Mouse (Mus musculus) MEL (cell line): ENCODE results near the gene Ndufaf2. TPM values are rescaled to one million over a fixed set of nuclear protein-coding genes. Genes with fewer than 3 reads are reported as not detected.

ENCODE experiments used
- DNase-seq: peaks from one replicate; pipeline ENCODE4 v3.0.0; 2011; ENCODE audit warnings: low read depth, low spot score
- H3K27ac ChIP-seq: 2 replicates; pipeline ENCODE4 v1.5.1; 2012; ENCODE audit warnings: low read depth, mild to moderate bottlenecking, control low read depth, low read length, moderate library complexity; ENCODE audit not compliant: control insufficient read depth
- H3K27me3 ChIP-seq, 2 experiments: fragments of 150-350 bp in 1 of 2; sonication (generic) in 1 of 2; 2 replicates each; pipeline ENCODE4 v1.6.1; 2012; ENCODE audit warnings: low read length in 2 of 2, mild to moderate bottlenecking in 2 of 2, improper control_type of control experiment in 1 of 2, moderate library complexity in 1 of 2; ENCODE audit not compliant: insufficient read depth in 2 of 2, control insufficient read depth in 1 of 2
- H3K36me3 ChIP-seq, 2 experiments: 2 replicates each; pipeline ENCODE4 v1.6.1; 2012 to 2014; ENCODE audit warnings: low read length in 2 of 2, improper control_type of control experiment in 1 of 2, inconsistent platforms in 1 of 2, mild to moderate bottlenecking in 1 of 2; ENCODE audit not compliant: insufficient read depth in 2 of 2, control insufficient read depth in 1 of 2
- H3K4me1 ChIP-seq, 2 experiments: fragments of 150-350 bp in 1 of 2; sonication (generic) in 1 of 2; 2 replicates each; pipeline ENCODE4 v1.6.1; 2012; ENCODE audit warnings: low read length in 2 of 2, improper control_type of control experiment in 1 of 2, mild to moderate bottlenecking in 1 of 2; ENCODE audit not compliant: insufficient read depth in 2 of 2, control insufficient read depth in 1 of 2
- H3K4me3 ChIP-seq, 2 experiments: fragments of 150-350 bp in 1 of 2; sonication (generic) in 1 of 2; 2 replicates each; pipeline ENCODE4 v1.5.1; 2012; ENCODE audit warnings: low read depth in 2 of 2, low read length in 2 of 2, mild to moderate bottlenecking in 2 of 2, moderate library complexity in 2 of 2, control low read depth in 1 of 2, improper control_type of control experiment in 1 of 2; ENCODE audit not compliant: control insufficient read depth in 1 of 2, insufficient read depth in 1 of 2
- H3K79me2 ChIP-seq: 2 replicates; pipeline ENCODE4 v1.6.1; 2012; ENCODE audit warnings: mild to moderate bottlenecking, low read length, moderate library complexity; ENCODE audit not compliant: control insufficient read depth, poor library complexity, insufficient read depth
- H3K9ac ChIP-seq: 2 replicates; pipeline ENCODE4 v1.6.1; 2012; ENCODE audit warnings: low read depth, mild to moderate bottlenecking, control low read depth, low read length, moderate library complexity; ENCODE audit not compliant: control insufficient read depth, poor library complexity, severe bottlenecking
- H3K9me3 ChIP-seq: fragments of 150-350 bp; sonication (generic); replicated peaks from 2 replicates; pipeline ENCODE4 v1.6.1; 2012; ENCODE audit warnings: mild to moderate bottlenecking, low read length, improper control_type of control experiment, moderate library complexity; ENCODE audit not compliant: insufficient read depth
- CTCF ChIP-seq, 3 experiments: IDR thresholded peaks in 2 of 3; conservative IDR thresholded peaks in 1 of 3; 2 replicates each; pipeline ENCODE4 v1.5.1; 2011 to 2012; ENCODE audit warnings: low read length in 3 of 3, low read depth in 2 of 3, mild to moderate bottlenecking in 2 of 3, improper control_type of control experiment in 1 of 3, inconsistent platforms in 1 of 3, mixed read lengths in 1 of 3, moderate library complexity in 1 of 3; ENCODE audit not compliant: control insufficient read depth in 1 of 3, insufficient read depth in 1 of 3, poor library complexity in 1 of 3, severe bottlenecking in 1 of 3
- EP300 ChIP-seq, 2 experiments: IDR thresholded peaks; 2 replicates each; pipeline ENCODE4 v1.6.1; 2011; ENCODE audit warnings: improper control_type of control experiment in 2 of 2, low read length in 2 of 2, low read depth in 1 of 2, mild to moderate bottlenecking in 1 of 2
- GABPA ChIP-seq: IDR thresholded peaks from 2 replicates; pipeline ENCODE4 v1.6.1; 2012; ENCODE audit warnings: low read depth, mild to moderate bottlenecking, inconsistent platforms, low read length, improper control_type of control experiment, moderate library complexity
- MAFK ChIP-seq: IDR thresholded peaks from 2 replicates; pipeline ENCODE4 v1.6.1; 2011; ENCODE audit warnings: low read depth, mild to moderate bottlenecking, low read length, improper control_type of control experiment, borderline replicate concordance
- MEF2A ChIP-seq: IDR thresholded peaks from 2 replicates; pipeline ENCODE4 v1.6.1; 2014; ENCODE audit warnings: low read depth, mild to moderate bottlenecking, inconsistent platforms, low read length, improper control_type of control experiment; ENCODE audit not compliant: poor library complexity, insufficient replicate concordance, severe bottlenecking; ENCODE audit errors: extremely low read depth
- MXI1 ChIP-seq: IDR thresholded peaks from 2 replicates; pipeline ENCODE4 v1.6.1; 2011; ENCODE audit warnings: mild to moderate bottlenecking, low read depth, low read length, improper control_type of control experiment
- MYC ChIP-seq: IDR thresholded peaks from 2 replicates; pipeline ENCODE4 v1.6.1; 2011; ENCODE audit warnings: low read depth, mild to moderate bottlenecking, low read length, improper control_type of control experiment, moderate library complexity
- NELFE ChIP-seq: IDR thresholded peaks from 2 replicates; pipeline ENCODE4 v1.6.1; 2011; ENCODE audit warnings: low read depth, low read length, improper control_type of control experiment
- POLR2AphosphoS5 ChIP-seq: IDR thresholded peaks from 2 replicates; pipeline ENCODE4 v1.6.1; 2012; ENCODE audit warnings: low read depth, borderline replicate concordance, mild to moderate bottlenecking, inconsistent platforms, low read length, moderate library complexity, mixed read lengths
- RAD21 ChIP-seq: IDR thresholded peaks from 2 replicates; pipeline ENCODE4 v1.6.1; 2011; ENCODE audit warnings: mild to moderate bottlenecking, low read depth, low read length, improper control_type of control experiment
- RCOR1 ChIP-seq: IDR thresholded peaks from 2 replicates; pipeline ENCODE4 v1.6.1; 2012; ENCODE audit warnings: low read depth, mild to moderate bottlenecking, inconsistent platforms, low read length, improper control_type of control experiment
- TBP ChIP-seq: IDR thresholded peaks from 2 replicates; pipeline ENCODE4 v1.8.0; 2011; ENCODE audit warnings: low read depth, low read length, improper control_type of control experiment
- TCF12 ChIP-seq: IDR thresholded peaks from 2 replicates; pipeline ENCODE4 v1.6.1; 2014; ENCODE audit warnings: low read depth, mild to moderate bottlenecking, inconsistent platforms, low read length, improper control_type of control experiment, moderate library complexity
- USF1 ChIP-seq: IDR thresholded peaks from 2 replicates; pipeline ENCODE4 v1.6.1; 2014; ENCODE audit warnings: low read depth, mild to moderate bottlenecking, inconsistent platforms, low read length, improper control_type of control experiment, moderate library complexity
- polyA plus RNA-seq, 2 experiments: library from polyadenylated mRNA; stranded (reverse) in 1 of 2; unstranded in 1 of 2; fragments of >175 nt in 1 of 2; fragments of >200 nt in 1 of 2; gene quantifications; 2 replicates each; pipeline versions ENCODE4 v1.2.1 to v1.2.4; 2012; ENCODE audit warnings: low replicate concordance in 2 of 2, low read depth in 1 of 2; ENCODE audit not compliant: insufficient read length in 2 of 2, insufficient read depth in 1 of 2, missing spikeins in 1 of 2
- total RNA-seq: library from RNA; depleted of rRNA; stranded (reverse); fragments of 300-350 nt; gene quantifications from 2 replicates; pipeline ENCODE4 v1.2.3, GENCODE M21; 2012

The Ndufaf2 gene
- total and polyA plus RNA-seq, 3 experiments: 50.9 to 76.0 TPM; not detected in 1

- no peak for DNase-seq
- peaks cover 0 to 4% of the 10 kb centered on the region in 2 experiments; a peak in 2 of 4 replicates for H3K36me3 ChIP-seq
Measured at GRCm38 (mm10) chr13:108208090-108208489, 49.7 kb upstream of the Ndufaf2 start.

GRCm38 (mm10) chr13:108207447-108207846, 49.0 kb upstream of the Ndufaf2 start:
- Histone ChIP-seq H3K79me2 (no peaks in the 10 kb centered on the region), H3K4me1 (peaks cover 4 to 8% of the 10 kb centered on the region in 2 experiments; a peak in 3 of 4 replicates)

More at GRCm38 (mm10) chr13:108208090-108208489, 49.7 kb upstream of the Ndufaf2 start:
- no peak overlapping the region for H3K27ac ChIP-seq
- H3K9me3 ChIP-seq: no peaks in the 10 kb centered on the region
- no peak overlapping the region for H3K9ac ChIP-seq
- no peak overlapping the region for H3K4me3 ChIP-seq
- H3K27me3 ChIP-seq: no peaks in the 10 kb centered on the region; a peak in 1 of 4 replicates
- peaks cover 4 to 8% of the 10 kb centered on the region in 2 experiments; a peak in 3 of 4 replicates for H3K4me1 ChIP-seq
- no peaks in the 10 kb centered on the region for H3K79me2 ChIP-seq
- TF ChIP-seq POLR2AphosphoS5 (no peak), RCOR1 (no peak), MAFK (no peak), GABPA (no peak), CTCF (IDR thresholded peaks at IDR 0.05 in 2 of 3, conservative IDR thresholded peaks at IDR 0.05 in 1 of 3; ENCODE audit: control insufficient read depth in 1 of 3, insufficient read depth in 1 of 3, low read depth in 2 of 3, low read length in 3 of 3, poor library complexity in 1 of 3, severe bottlenecking in 1 of 3) (no peak)

GRCm38 (mm10) chr13:108204857-108205256, 46.4 kb upstream of the Ndufaf2 start:
- Histone ChIP-seq H3K36me3 (no peaks in the 10 kb centered on the region), H3K4me1 (no peaks in the 10 kb centered on the region), H3K9ac (no peak overlapping the region), H3K27me3 (no peaks in the 10 kb centered on the region), H3K4me3 (no peak overlapping the region), H3K27ac (no peak overlapping the region), H3K79me2 (no peaks in the 10 kb centered on the region), H3K9me3 (no peaks in the 10 kb centered on the region)
- no peak for DNase-seq
- no peak for TF ChIP-seq RAD21
- no peak for TF ChIP-seq MEF2A
- TF ChIP-seq TCF12: no peak
- TF ChIP-seq MXI1: no peak
- no peak for TF ChIP-seq USF1

More at GRCm38 (mm10) chr13:108207447-108207846, 49.0 kb upstream of the Ndufaf2 start:
- Histone ChIP-seq H3K9ac (no peak overlapping the region), H3K9me3 (no peaks in the 10 kb centered on the region), H3K27me3 (no peaks in the 10 kb centered on the region), H3K27ac (no peak overlapping the region), H3K36me3 (peaks cover 0 to 4% of the 10 kb centered on the region in 2 experiments; a peak in 2 of 4 replicates), H3K4me3 (no peak overlapping the region)
- no peak for DNase-seq
- no peak for TF ChIP-seq MYC
- no peak for TF ChIP-seq TBP
- no peak for TF ChIP-seq NELFE
- no peak for TF ChIP-seq MXI1
- no peak for TF ChIP-seq EP300 (IDR thresholded peaks at IDR 0.05; ENCODE audit: low read depth in 1 of 2, low read length in 2 of 2)
